Mouse (Mus musculus) forebrain, embryonic 15.5 days (tissue): Measurements from ENCODE around the gene Iqgap2. TPM values are rescaled to one million over a fixed set of nuclear protein-coding genes. Genes with fewer than 3 reads are reported as not detected.

ENCODE experiments used
- ATAC-seq: fragments of 200-750 bp; cut with Nextera tagmentation; replicated peaks from 2 replicates; pipeline ENCODE4 v1.8.0; 2017; ENCODE audit warnings: mild to moderate bottlenecking, moderate TSS enrichment, moderate library complexity
- H3K27ac ChIP-seq: fragments of 300-500 bp; sonication (generic); replicated peaks from 2 replicates; pipeline ENCODE4 v1.5.1; 2015; ENCODE audit warnings: mild to moderate bottlenecking, inconsistent platforms
- H3K27me3 ChIP-seq: fragments of 300-500 bp; sonication (generic); 2 replicates; pipeline ENCODE4 v1.6.1; 2015; ENCODE audit warnings: inconsistent platforms
- H3K36me3 ChIP-seq: fragments of 300-500 bp; sonication (generic); 2 replicates; pipeline ENCODE4 v1.6.1; 2015; ENCODE audit warnings: mild to moderate bottlenecking, inconsistent platforms
- H3K4me1 ChIP-seq: fragments of 300-500 bp; sonication (generic); 2 replicates; pipeline ENCODE4 v1.6.1; 2015; ENCODE audit warnings: inconsistent platforms
- H3K4me2 ChIP-seq: fragments of 300-500 bp; sonication (generic); replicated peaks from 2 replicates; pipeline ENCODE4 v1.6.1; 2015; ENCODE audit warnings: mild to moderate bottlenecking, inconsistent platforms
- H3K4me3 ChIP-seq: fragments of 300-500 bp; sonication (generic); 2 replicates; pipeline ENCODE4 v1.5.1; 2015; ENCODE audit warnings: mild to moderate bottlenecking, inconsistent platforms
- H3K9ac ChIP-seq: fragments of 300-500 bp; sonication (generic); replicated peaks from 2 replicates; pipeline ENCODE4 v1.6.1; 2015; ENCODE audit warnings: mild to moderate bottlenecking, inconsistent platforms
- H3K9me3 ChIP-seq: fragments of 300-500 bp; sonication (generic); 2 replicates; pipeline ENCODE4 v1.6.1; 2016; ENCODE audit warnings: inconsistent platforms
- WGBS: fragments of 180-500 bp; shearing (Covaris S2); methylation state at CpG from one replicate; pipeline ENCODE4 v1.1.7; 2015; ENCODE audit warnings: mixed read lengths; 5-methylcytosine and 5-hydroxymethylcytosine counted together
- polyA plus RNA-seq: library from polyadenylated mRNA; unstranded; fragments of >200 nt; fragmentation: Nextera tagmentation; extraction: Ambion mirVana; gene quantifications from 2 replicates; pipeline ENCODE4 v1.2.1, GENCODE M21; 2015

Gene Iqgap2
- polyA plus RNA-seq, 1 experiment from 2014 or later = 5.2 TPM

- H3K9me3 ChIP-seq = no peaks in the 10 kb centered on the region
- H3K4me2 ChIP-seq = no peak overlapping the region
- H3K9ac ChIP-seq = no peak overlapping the region
- 75% methylated on average over 10 of the region's 10 CpGs for WGBS
- ATAC-seq = no peak
- H3K36me3 ChIP-seq = no peaks in the 10 kb centered on the region
- H3K4me1 ChIP-seq = no peaks in the 10 kb centered on the region
- no peak overlapping the region for H3K4me3 ChIP-seq
- H3K27me3 ChIP-seq = no peaks in the 10 kb centered on the region
- no peak overlapping the region for H3K27ac ChIP-seq
Measured at GRCm38 (mm10) chr13:95788631-95789376, 102.9 kb downstream of the Iqgap2 start.

- Histone ChIP-seq H3K9ac (no peak overlapping the region), H3K36me3 (no peaks in the 10 kb centered on the region), H3K27me3 (no peaks in the 10 kb centered on the region), H3K4me2 (no peak overlapping the region), H3K4me1 (0 out of 2 replicates have a peak, but pooled peaks cover 6% of the 10 kb centered on the region), H3K9me3 (no peaks in the 10 kb centered on the region), H3K4me3 (no peak overlapping the region), H3K27ac (no peak overlapping the region)
- 33% methylated on average over 2 of the region's 2 CpGs for WGBS
- ATAC-seq = no peak
Measured at GRCm38 (mm10) chr13:95782969-95783332, 108.8 kb downstream of the Iqgap2 start.

GRCm38 (mm10) chr13:95782311-95782968 is 109.3 kb downstream of the Iqgap2 start:
- no peaks in the 10 kb centered on the region for H3K9me3 ChIP-seq
- H3K36me3 ChIP-seq = no peaks in the 10 kb centered on the region
- no peaks in the 10 kb centered on the region for H3K27me3 ChIP-seq
- H3K4me3 ChIP-seq = no peak overlapping the region
- no peak overlapping the region for H3K9ac ChIP-seq
- no peak for ATAC-seq
- 61% methylated on average over 15 of the region's 15 CpGs for WGBS
- no peak overlapping the region for H3K27ac ChIP-seq
- H3K4me2 ChIP-seq = no peak overlapping the region
- 0 out of 2 replicates have a peak, but pooled peaks cover 6% of the 10 kb centered on the region for H3K4me1 ChIP-seq

- no peak overlapping the region for H3K4me2 ChIP-seq
- H3K9ac ChIP-seq = no peak overlapping the region
- no peaks in the 10 kb centered on the region for H3K9me3 ChIP-seq
- H3K27ac ChIP-seq = no peak overlapping the region
- H3K27me3 ChIP-seq = no peaks in the 10 kb centered on the region
- 90% methylated on average over 7 of the region's 7 CpGs for WGBS
- no peak overlapping the region for H3K4me3 ChIP-seq
- H3K4me1 ChIP-seq = peaks cover 17% of the 10 kb centered on the region
- H3K36me3 ChIP-seq = no peaks in the 10 kb centered on the region
- no peak for ATAC-seq
Measured at GRCm38 (mm10) chr13:95780038-95780437, 111.7 kb downstream of the Iqgap2 start.

GRCm38 (mm10) chr13:95779261-95779660 is 112.5 kb downstream of the Iqgap2 start:
- no peak overlapping the region for H3K27ac ChIP-seq
- WGBS = 92% methylated on average over 8 of the region's 8 CpGs
- H3K4me3 ChIP-seq = no peak overlapping the region
- H3K4me2 ChIP-seq = no peak overlapping the region
- ATAC-seq = no peak
- peaks cover 24% of the 10 kb centered on the region for H3K4me1 ChIP-seq
- H3K9me3 ChIP-seq = no peaks in the 10 kb centered on the region
- H3K9ac ChIP-seq = no peak overlapping the region
- H3K27me3 ChIP-seq = no peaks in the 10 kb centered on the region
- H3K36me3 ChIP-seq = no peaks in the 10 kb centered on the region

GRCm38 (mm10) chr13:95778761-95779161 is 113.0 kb downstream of the Iqgap2 start:
- Histone ChIP-seq H3K4me3 (no peak overlapping the region), H3K36me3 (no peaks in the 10 kb centered on the region), H3K9ac (no peak overlapping the region), H3K4me2 (no peak overlapping the region), H3K27me3 (no peaks in the 10 kb centered on the region), H3K27ac (no peak overlapping the region), H3K9me3 (no peaks in the 10 kb centered on the region), H3K4me1 (peaks cover 25% of the 10 kb centered on the region)
- ATAC-seq = no peak
- WGBS = 68% methylated on average over 9 of the region's 9 CpGs

GRCm38 (mm10) chr13:95777651-95778391 is 113.9 kb downstream of the Iqgap2 start:
- Histone ChIP-seq H3K9ac (no peak overlapping the region), H3K36me3 (no peaks in the 10 kb centered on the region), H3K4me1 (peaks cover 26% of the 10 kb centered on the region), H3K9me3 (no peaks in the 10 kb centered on the region), H3K27ac (no peak overlapping the region), H3K4me3 (no peak overlapping the region), H3K27me3 (no peaks in the 10 kb centered on the region), H3K4me2 (no peak overlapping the region)
- WGBS = 82% methylated on average over 5 of the region's 5 CpGs
- ATAC-seq = no peak

GRCm38 (mm10) chr13:95777237-95777636 is 114.5 kb downstream of the Iqgap2 start:
- no peaks in the 10 kb centered on the region for H3K36me3 ChIP-seq
- WGBS = 13% methylated on average over 2 of the region's 2 CpGs
- no peak overlapping the region for H3K27ac ChIP-seq
- H3K9ac ChIP-seq = no peak overlapping the region
- H3K4me1 ChIP-seq = peaks cover 23% of the 10 kb centered on the region
- no peaks in the 10 kb centered on the region for H3K9me3 ChIP-seq
- H3K4me2 ChIP-seq = no peak overlapping the region
- H3K27me3 ChIP-seq = no peaks in the 10 kb centered on the region
- no peak for ATAC-seq
- no peak overlapping the region for H3K4me3 ChIP-seq

- WGBS = 39% methylated on average over 11 of the region's 11 CpGs
- Histone ChIP-seq H3K4me2 (no peak overlapping the region), H3K27me3 (no peaks in the 10 kb centered on the region), H3K27ac (peak overlapping the region; percentile 67), H3K4me3 (no peak overlapping the region), H3K4me1 (peaks cover 23% of the 10 kb centered on the region), H3K9ac (no peak overlapping the region), H3K36me3 (no peaks in the 10 kb centered on the region), H3K9me3 (no peaks in the 10 kb centered on the region)
- peak; percentile 52; the same call in 1 of the 2 replicates for ATAC-seq
Measured at GRCm38 (mm10) chr13:95774966-95775696, 116.6 kb downstream of the Iqgap2 start.

GRCm38 (mm10) chr13:95765017-95765416 is 126.7 kb downstream of the Iqgap2 start:
- 3% methylated on average over 9 of the region's 9 CpGs for WGBS
- peak overlapping the region; percentile 12 for H3K4me3 ChIP-seq
- 0 out of 2 replicates have a peak overlapping the region, but pooled peaks have one; percentile 11 for H3K9ac ChIP-seq
- H3K9me3 ChIP-seq = no peaks in the 10 kb centered on the region
- H3K4me1 ChIP-seq = peaks cover 15% of the 10 kb centered on the region
- H3K36me3 ChIP-seq = no peaks in the 10 kb centered on the region
- no peaks in the 10 kb centered on the region for H3K27me3 ChIP-seq
- peak overlapping the region; percentile 38 for H3K27ac ChIP-seq
- H3K4me2 ChIP-seq = peak overlapping the region; percentile 30; the same call in 1 of the 2 replicates
- ATAC-seq = peak; percentile 92

- Histone ChIP-seq H3K4me1 (peaks cover 15% of the 10 kb centered on the region), H3K4me2 (no peak overlapping the region), H3K9me3 (no peaks in the 10 kb centered on the region), H3K27me3 (no peaks in the 10 kb centered on the region), H3K27ac (no peak overlapping the region), H3K36me3 (no peaks in the 10 kb centered on the region), H3K9ac (no peak overlapping the region), H3K4me3 (no peak overlapping the region)
- no peak for ATAC-seq
- 49% methylated on average over 3 of the region's 3 CpGs for WGBS
Measured at GRCm38 (mm10) chr13:95763876-95764517, 127.7 kb downstream of the Iqgap2 start.
